Mouse (Mus musculus) limb, embryonic 13.5 days (tissue): ENCODE results near the gene Tmcc3. TPM values are rescaled to one million over a fixed set of nuclear protein-coding genes. Genes with fewer than 3 reads are reported as not detected.

Experiments used
- ATAC-seq: fragments of 200-750 bp; cut with Nextera tagmentation; 2 replicates; pipeline ENCODE4 v1.8.0; 2017; ENCODE audit warnings: low read depth, moderate number of reproducible peaks, moderate TSS enrichment; ENCODE audit not compliant: low FRiP score
- H3K27ac ChIP-seq: fragments of 300-500 bp; sonication (generic); 2 replicates; pipeline ENCODE4 v1.5.1; 2015; ENCODE audit warnings: inconsistent platforms, mild to moderate bottlenecking, moderate library complexity
- H3K27me3 ChIP-seq: fragments of 300-500 bp; sonication (generic); 2 replicates; pipeline ENCODE4 v1.6.1; 2015; ENCODE audit warnings: mild to moderate bottlenecking, inconsistent platforms
- H3K36me3 ChIP-seq: fragments of 300-500 bp; sonication (generic); 2 replicates; pipeline ENCODE4 v1.6.1; 2015; ENCODE audit warnings: inconsistent platforms, mild to moderate bottlenecking, moderate library complexity
- H3K4me1 ChIP-seq: fragments of 300-500 bp; sonication (generic); 2 replicates; pipeline ENCODE4 v1.6.1; 2015; ENCODE audit warnings: inconsistent platforms
- H3K4me2 ChIP-seq: fragments of 300-500 bp; sonication (generic); replicated peaks from 2 replicates; pipeline ENCODE4 v1.6.1; 2015; ENCODE audit warnings: inconsistent platforms, mild to moderate bottlenecking, moderate library complexity
- H3K4me3 ChIP-seq: fragments of 300-500 bp; sonication (generic); 2 replicates; pipeline ENCODE4 v1.5.1; 2015; ENCODE audit warnings: moderate library complexity, mild to moderate bottlenecking, inconsistent platforms
- H3K9ac ChIP-seq: fragments of 300-500 bp; sonication (generic); 2 replicates; pipeline ENCODE4 v1.6.1; 2015; ENCODE audit warnings: mild to moderate bottlenecking, inconsistent platforms
- H3K9me3 ChIP-seq: fragments of 300-500 bp; sonication (generic); 2 replicates; pipeline ENCODE4 v1.6.1; 2016; ENCODE audit warnings: inconsistent platforms
- WGBS: fragments of 180-500 bp; shearing (Covaris S2); methylation state at CpG from one replicate; pipeline ENCODE4 v1.1.7; 2015; 5-methylcytosine and 5-hydroxymethylcytosine counted together
- polyA plus RNA-seq: library from polyadenylated mRNA; unstranded; fragments of >200 nt; fragmentation: Nextera tagmentation; extraction: Ambion mirVana; gene quantifications from 2 replicates; pipeline ENCODE4 v1.2.1, GENCODE M21; 2015

The Tmcc3 gene
- polyA plus RNA-seq, 1 experiment from 2014 or later = 15.4 TPM

- Histone ChIP-seq H3K4me1 (peaks cover 54% of the 10 kb centered on the region), H3K9me3 (no peaks in the 10 kb centered on the region), H3K36me3 (no peaks in the 10 kb centered on the region), H3K4me2 (0 out of 2 replicates have a peak overlapping the region, but pooled peaks have one; percentile 12), H3K4me3 (no peak overlapping the region), H3K9ac (0 out of 2 replicates have a peak overlapping the region, but pooled peaks have one; percentile 8), H3K27ac (peak overlapping the region; percentile 35; the same call in 1 of the 2 replicates), H3K27me3 (no peaks in the 10 kb centered on the region)
- 0 out of 2 replicates have a peak, but pooled peaks have one; percentile 16 for ATAC-seq
- whole genome bisulfite sequencing = 25% methylated on average over 8 of the region's 8 CpGs
Measured at GRCm38 (mm10) chr10:94494403-94494846, 182.7 kb downstream of the Tmcc3 start.

GRCm38 (mm10) chr10:94495496-94496235 is 183.9 kb downstream of the Tmcc3 start:
- Histone ChIP-seq H3K36me3 (no peaks in the 10 kb centered on the region), H3K27ac (peak overlapping the region; percentile 72), H3K4me1 (peaks cover 56% of the 10 kb centered on the region), H3K9me3 (no peaks in the 10 kb centered on the region), H3K27me3 (no peaks in the 10 kb centered on the region), H3K4me3 (no peak overlapping the region), H3K9ac (no peak overlapping the region), H3K4me2 (no peak overlapping the region)
- peak; percentile 64 for ATAC-seq
- 50% methylated on average over 7 of the region's 7 CpGs for WGBS

GRCm38 (mm10) chr10:94496826-94497440 is 185.2 kb downstream of the Tmcc3 start:
- Histone ChIP-seq H3K4me1 (peaks cover 55% of the 10 kb centered on the region), H3K9ac (no peak overlapping the region), H3K4me3 (no peak overlapping the region), H3K4me2 (no peak overlapping the region), H3K27ac (no peak overlapping the region; the same call in 1 of the 2 replicates), H3K27me3 (no peaks in the 10 kb centered on the region), H3K9me3 (no peaks in the 10 kb centered on the region), H3K36me3 (no peaks in the 10 kb centered on the region)
- WGBS = 72% methylated on average over 8 of the region's 8 CpGs
- no peak for ATAC-seq

GRCm38 (mm10) chr10:94500210-94500876 is 188.6 kb downstream of the Tmcc3 start:
- no peak overlapping the region for H3K4me3 ChIP-seq
- H3K36me3 ChIP-seq = no peaks in the 10 kb centered on the region
- H3K9me3 ChIP-seq = no peaks in the 10 kb centered on the region
- WGBS = 29% methylated on average over 16 of the region's 16 CpGs
- peak; percentile 21; the same call in 1 of the 2 replicates for ATAC-seq
- no peak overlapping the region for H3K9ac ChIP-seq
- peak overlapping the region; percentile 28; the same call in 1 of the 2 replicates for H3K4me2 ChIP-seq
- H3K4me1 ChIP-seq = peaks cover 41% of the 10 kb centered on the region
- H3K27ac ChIP-seq = peak overlapping the region; percentile 22; the same call in 1 of the 2 replicates
- H3K27me3 ChIP-seq = no peaks in the 10 kb centered on the region

- WGBS = 58% methylated on average over 7 of the region's 7 CpGs
- Histone ChIP-seq H3K27me3 (no peaks in the 10 kb centered on the region), H3K27ac (no peak overlapping the region), H3K4me3 (no peak overlapping the region), H3K4me2 (no peak overlapping the region), H3K9ac (no peak overlapping the region), H3K4me1 (peaks cover 38% of the 10 kb centered on the region), H3K36me3 (no peaks in the 10 kb centered on the region), H3K9me3 (no peaks in the 10 kb centered on the region)
- no peak for ATAC-seq
Measured at GRCm38 (mm10) chr10:94500877-94501273, 189.1 kb downstream of the Tmcc3 start.

GRCm38 (mm10) chr10:94501796-94502195 is 190.0 kb downstream of the Tmcc3 start:
- H3K27ac ChIP-seq = no peak overlapping the region
- H3K9ac ChIP-seq = no peak overlapping the region
- no peak overlapping the region for H3K4me2 ChIP-seq
- H3K9me3 ChIP-seq = no peaks in the 10 kb centered on the region
- no peaks in the 10 kb centered on the region for H3K36me3 ChIP-seq
- no peak for ATAC-seq
- no peak overlapping the region for H3K4me3 ChIP-seq
- WGBS = 87% methylated on average over 10 of the region's 10 CpGs
- H3K27me3 ChIP-seq = no peaks in the 10 kb centered on the region
- peaks cover 32% of the 10 kb centered on the region for H3K4me1 ChIP-seq

- no peak overlapping the region for H3K4me3 ChIP-seq
- H3K4me2 ChIP-seq = no peak overlapping the region
- no peaks in the 10 kb centered on the region for H3K9me3 ChIP-seq
- H3K36me3 ChIP-seq = no peaks in the 10 kb centered on the region
- no peak overlapping the region for H3K27ac ChIP-seq
- peaks cover 14% of the 10 kb centered on the region for H3K4me1 ChIP-seq
- H3K27me3 ChIP-seq = no peaks in the 10 kb centered on the region
- ATAC-seq = no peak
- no peak overlapping the region for H3K9ac ChIP-seq
- WGBS = 73% methylated on average over 16 of the region's 16 CpGs
Measured at GRCm38 (mm10) chr10:94505248-94505772, 193.6 kb downstream of the Tmcc3 start.

GRCm38 (mm10) chr10:94508863-94509262 is 197.1 kb downstream of the Tmcc3 start:
- ATAC-seq = no peak
- Histone ChIP-seq H3K9me3 (no peaks in the 10 kb centered on the region), H3K9ac (no peak overlapping the region), H3K4me2 (no peak overlapping the region), H3K4me3 (no peak overlapping the region), H3K27me3 (peaks cover 9% of the 10 kb centered on the region), H3K27ac (no peak overlapping the region), H3K36me3 (no peaks in the 10 kb centered on the region), H3K4me1 (peaks cover 7% of the 10 kb centered on the region)
- 54% methylated on average over 5 of the region's 5 CpGs for WGBS

- Histone ChIP-seq H3K4me2 (no peak overlapping the region), H3K27ac (no peak overlapping the region), H3K4me3 (no peak overlapping the region), H3K9ac (no peak overlapping the region), H3K9me3 (no peaks in the 10 kb centered on the region), H3K4me1 (peaks cover 30% of the 10 kb centered on the region), H3K36me3 (no peaks in the 10 kb centered on the region), H3K27me3 (peaks cover 26% of the 10 kb centered on the region)
- 84% methylated on average over 1 of the region's 1 CpGs for WGBS
- ATAC-seq = no peak
Measured at GRCm38 (mm10) chr10:94512771-94513170, 201.0 kb downstream of the Tmcc3 start.

- no peak for ATAC-seq
- Histone ChIP-seq H3K27me3 (peaks cover 26% of the 10 kb centered on the region), H3K36me3 (no peaks in the 10 kb centered on the region), H3K4me1 (peaks cover 30% of the 10 kb centered on the region), H3K9ac (peak overlapping the region; percentile 80), H3K4me3 (peak overlapping the region; percentile 78), H3K9me3 (no peaks in the 10 kb centered on the region), H3K4me2 (peak overlapping the region; percentile 89), H3K27ac (no peak overlapping the region)
- WGBS = under 1% methylated on average over 12 of the region's 12 CpGs
Measured at GRCm38 (mm10) chr10:94514091-94514505, 202.3 kb downstream of the Tmcc3 start.

GRCm38 (mm10) chr10:94514506-94515178 is 202.9 kb downstream of the Tmcc3 start:
- H3K27me3 ChIP-seq = peaks cover 26% of the 10 kb centered on the region
- H3K4me2 ChIP-seq = peak overlapping the region; percentile 89
- peak overlapping the region; percentile 69; the same call in 1 of the 2 replicates for H3K27ac ChIP-seq
- peak; percentile 85 for ATAC-seq
- peaks cover 32% of the 10 kb centered on the region for H3K4me1 ChIP-seq
- under 1% methylated on average over 63 of the region's 71 CpGs for WGBS
- H3K9me3 ChIP-seq = no peaks in the 10 kb centered on the region
- H3K4me3 ChIP-seq = peak overlapping the region; percentile 78
- peak overlapping the region; percentile 80 for H3K9ac ChIP-seq
- H3K36me3 ChIP-seq = no peaks in the 10 kb centered on the region
